Mouse (Mus musculus) liver, adult 2 months (tissue): Measurements from ENCODE around the gene Trim34b. TPM values are rescaled to one million over a fixed set of nuclear protein-coding genes. Genes with fewer than 3 reads are reported as not detected.

Experiments
- DNase-seq: peaks from one replicate; pipeline ENCODE4 v3.0.0-alpha.2; 2011; ENCODE audit warnings: low read depth, low spot score; ENCODE audit errors: extremely low read depth
- H3K27ac ChIP-seq: fragments of 200-500 bp; replicated peaks from 2 replicates; pipeline ENCODE4 v1.5.1; 2012; ENCODE audit warnings: low read depth, mild to moderate bottlenecking, control low read depth, inconsistent platforms, low read length; ENCODE audit not compliant: insufficient read depth
- H3K27me3 ChIP-seq: fragments of 200-500 bp; 2 replicates; pipeline ENCODE4 v1.6.1; 2012; ENCODE audit warnings: mild to moderate bottlenecking, moderate library complexity, low read length, inconsistent platforms; ENCODE audit not compliant: control insufficient read depth, insufficient read depth
- H3K36me3 ChIP-seq: fragments of 200-500 bp; 2 replicates; pipeline ENCODE4 v1.6.1; 2012; ENCODE audit warnings: low read length, inconsistent platforms; ENCODE audit not compliant: control insufficient read depth, insufficient read depth
- H3K4me1 ChIP-seq: fragments of 200-500 bp; 2 replicates; pipeline ENCODE4 v1.6.1; 2011; ENCODE audit warnings: low read length; ENCODE audit not compliant: control insufficient read depth, insufficient read depth
- H3K4me3 ChIP-seq: fragments of 200-500 bp; 2 replicates; pipeline ENCODE4 v1.5.1; 2011; ENCODE audit warnings: low read depth, mild to moderate bottlenecking, control low read depth, low read length, moderate library complexity; ENCODE audit not compliant: insufficient read depth
- H3K79me2 ChIP-seq: fragments of 200-500 bp; 2 replicates; pipeline ENCODE4 v1.6.1; 2012; ENCODE audit warnings: inconsistent platforms, mild to moderate bottlenecking, low read length, moderate library complexity; ENCODE audit not compliant: control insufficient read depth, insufficient read depth
- H3K9ac ChIP-seq: fragments of 200-500 bp; 2 replicates; pipeline ENCODE4 v1.6.1; 2012; ENCODE audit warnings: low read depth, mild to moderate bottlenecking, control low read depth, inconsistent platforms, low read length
- CTCF ChIP-seq: fragments of 200-500 bp; IDR thresholded peaks from 2 replicates; pipeline ENCODE4 v1.5.1; 2011; ENCODE audit warnings: low read depth, low read length, control low read depth
- POLR2A ChIP-seq: fragments of 200-500 bp; IDR thresholded peaks from 2 replicates; pipeline ENCODE4 v1.6.1; 2011; ENCODE audit warnings: low read length, control low read depth; ENCODE audit not compliant: insufficient read depth; ENCODE audit errors: extremely low read depth
- WGBS: fragments of 180-500 bp; shearing (Covaris S2); methylation state at CpG from one replicate; pipeline ENCODE4 v1.1.7; 2018; 5-methylcytosine and 5-hydroxymethylcytosine counted together
- polyA plus RNA-seq: library from polyadenylated mRNA; depleted of rRNA; stranded (reverse); fragments of >200 nt; gene quantifications from 2 replicates; pipeline ENCODE4 v1.2.3, GENCODE M21; 2012; rRNA removed
- total RNA-seq: library from RNA; depleted of rRNA; stranded (reverse); fragments of >200 nt; gene quantifications from 2 replicates; pipeline ENCODE4 v1.2.3, GENCODE M21; 2014; rRNA removed

Gene Trim34b
- total and polyA plus RNA-seq, 2 experiments: 0.09 to 1.3 TPM

DNA sequence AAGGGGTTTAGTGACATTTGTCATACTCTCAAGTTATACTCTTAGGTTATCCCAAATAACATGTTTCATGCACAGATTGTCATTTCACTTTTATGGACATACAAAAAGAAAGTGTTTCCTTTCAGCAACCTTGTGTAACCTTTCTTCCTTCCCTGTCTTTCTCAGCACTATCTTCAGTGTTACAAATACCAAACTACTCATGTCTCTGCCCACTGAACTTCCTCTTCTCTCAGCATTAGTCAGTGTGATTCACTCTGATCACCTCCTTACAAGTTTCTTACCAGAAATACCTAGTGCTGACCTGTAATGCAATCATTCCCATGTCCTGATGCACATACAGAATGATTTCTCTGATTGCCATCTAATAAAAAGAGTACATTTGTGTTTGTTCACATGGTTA, 37.1 kb downstream of the Trim34b start:
- DNase-seq: peak; percentile 3
- no peak overlapping the region for H3K9ac ChIP-seq
- no peaks in the 10 kb centered on the region for H3K36me3 ChIP-seq
- H3K27me3 ChIP-seq: no peaks in the 10 kb centered on the region
- no peaks in the 10 kb centered on the region for H3K4me1 ChIP-seq
- H3K4me3 ChIP-seq: no peak overlapping the region
- no peak for TF ChIP-seq POLR2A
- no peak for TF ChIP-seq CTCF
- no peaks in the 10 kb centered on the region for H3K79me2 ChIP-seq
- no peak overlapping the region for H3K27ac ChIP-seq

DNA sequence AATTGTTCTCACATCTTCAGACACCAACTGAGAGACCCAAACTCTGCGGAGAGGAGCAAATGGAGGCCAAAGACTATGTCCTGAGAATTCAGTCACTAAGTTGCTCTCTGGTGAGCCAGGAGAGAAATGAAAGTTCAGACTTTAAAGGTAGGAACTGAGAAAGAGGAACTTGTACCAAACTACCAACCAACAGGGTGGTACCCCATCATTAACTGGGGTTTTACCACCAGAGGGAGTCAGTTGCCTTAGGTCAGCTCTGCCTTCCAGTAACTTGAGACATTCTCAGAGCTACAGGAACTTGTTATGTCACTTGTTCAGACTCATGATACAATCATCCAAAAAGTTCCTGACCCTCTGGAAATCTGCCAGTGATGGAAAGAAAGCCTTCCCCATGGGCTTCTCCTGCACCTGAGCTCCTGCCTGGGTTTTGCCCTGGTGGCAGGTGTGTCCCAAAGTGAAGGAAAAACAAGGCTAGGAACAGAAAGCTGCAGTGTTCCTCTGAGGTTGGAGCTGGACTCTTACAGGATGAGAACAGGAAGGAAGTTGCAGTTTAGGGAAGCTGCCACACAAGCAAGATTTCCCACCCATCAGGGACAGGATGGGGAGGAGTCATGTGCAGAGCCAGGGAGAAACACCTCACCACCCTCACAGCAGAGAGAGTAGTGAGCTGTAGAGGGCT, 40.6 kb downstream of the Trim34b start, which contains the start of gene Trim30b:
TSS of gene Trim30b (minus strand) at position 149 of the 679 bp plus-strand sequence.
- Histone ChIP-seq H3K9ac (no peak within 1 kb of the TSS), H3K79me2 (no peaks in the 10 kb centered on the region), H3K27me3 (no peaks in the 10 kb centered on the region), H3K4me3 (no peak within 1 kb of the TSS), H3K27ac (peak within 1 kb of the TSS; percentile 65; the same call in 1 of the 2 replicates), H3K36me3 (no peaks in the 10 kb centered on the region), H3K4me1 (no peaks in the 10 kb centered on the region)
- TF ChIP-seq CTCF: no peak
- TF ChIP-seq POLR2A: no peak
- DNase-seq: peak; percentile 28
- WGBS: 87% methylated on average over 1 of the region's 1 CpGs

Other genes starting within 250 kb of the Trim34b start
- not detected in 2 replicates for gene Olfr645, start 244.0 kb upstream of the Trim34b start, total RNA-seq
- gene Olfr645, start 244.0 kb upstream of the Trim34b start, polyA plus RNA-seq: not detected in 2 replicates
- not detected in 2 replicates for gene Olfr646, start 224.6 kb upstream of the Trim34b start, total RNA-seq
- gene Olfr646, start 224.6 kb upstream of the Trim34b start, polyA plus RNA-seq: not detected in 2 replicates
- not detected in 2 replicates for gene Ubqln5, start 199.6 kb upstream of the Trim34b start, total RNA-seq
- not detected in 2 replicates for gene Ubqln5, start 199.6 kb upstream of the Trim34b start, polyA plus RNA-seq
- gene Olfr643, start 192.1 kb upstream of the Trim34b start, total RNA-seq: not detected in 2 replicates
- gene Olfr643, start 192.1 kb upstream of the Trim34b start, polyA plus RNA-seq: not detected in 2 replicates
- not detected in 2 replicates for gene Ubqln3, start 186.2 kb upstream of the Trim34b start, total RNA-seq
- gene Ubqln3, start 186.2 kb upstream of the Trim34b start, polyA plus RNA-seq: not detected in 2 replicates
- gene Ubqlnl, start 178.9 kb upstream of the Trim34b start, total RNA-seq: not detected in 2 replicates
- not detected in 2 replicates for gene Ubqlnl, start 178.9 kb upstream of the Trim34b start, polyA plus RNA-seq
- gene Olfm5, start 164.6 kb upstream of the Trim34b start, total RNA-seq: not detected in 2 replicates
- not detected in 2 replicates for gene Olfm5, start 164.6 kb upstream of the Trim34b start, polyA plus RNA-seq
- not detected in 2 replicates for gene Olfr648, start 146.1 kb upstream of the Trim34b start, total RNA-seq
- not detected in 2 replicates for gene Olfr648, start 146.1 kb upstream of the Trim34b start, polyA plus RNA-seq
- gene Olfr649, start 133.5 kb upstream of the Trim34b start, total RNA-seq: not detected in 2 replicates
- not detected in 2 replicates for gene Olfr649, start 133.5 kb upstream of the Trim34b start, polyA plus RNA-seq
- 0.07 and 0.18 TPM in 2 replicates for gene Trim6, start 110.7 kb upstream of the Trim34b start, total RNA-seq
- gene Trim6, start 110.7 kb upstream of the Trim34b start, polyA plus RNA-seq: 0.27 and 0.75 TPM in 2 replicates
- 8.6 and 11.9 TPM in 2 replicates for gene Trim34a, start 85.0 kb upstream of the Trim34b start, total RNA-seq
- gene Trim34a, start 85.0 kb upstream of the Trim34b start, polyA plus RNA-seq: 2.0 and 2.2 TPM in 2 replicates
- gene Trim5, start 41.4 kb upstream of the Trim34b start, total RNA-seq: 1.7 and 2.1 TPM in 2 replicates
- 0.23 and 0.36 TPM in 2 replicates for gene Trim5, start 41.4 kb upstream of the Trim34b start, polyA plus RNA-seq
- 11.7 and 15.5 TPM in 2 replicates for gene Trim12a, start 14.0 kb upstream of the Trim34b start, total RNA-seq
- gene Trim12a, start 14.0 kb upstream of the Trim34b start, polyA plus RNA-seq: 1.6 and 1.7 TPM in 2 replicates
- 6.7 and 12.4 TPM in 2 replicates for gene Trim12c, start 23.9 kb downstream of the Trim34b start, total RNA-seq
- 2.7 and 2.8 TPM in 2 replicates for gene Trim12c, start 23.9 kb downstream of the Trim34b start, polyA plus RNA-seq
- 0.47 and 0.74 TPM in 2 replicates for gene Trim30b, start 40.4 kb downstream of the Trim34b start, total RNA-seq
- 0.06 TPM in 1 of 2 replicates, not detected in the other for gene Trim30b, start 40.4 kb downstream of the Trim34b start, polyA plus RNA-seq
- 0.54 and 1.3 TPM in 2 replicates for gene Trim30c, start 71.4 kb downstream of the Trim34b start, total RNA-seq
- gene Trim30c, start 71.4 kb downstream of the Trim34b start, polyA plus RNA-seq: 0.13 TPM in 1 of 2 replicates, not detected in the other
- gene Trim30a, start 135.7 kb downstream of the Trim34b start, total RNA-seq: 8.1 and 9.4 TPM in 2 replicates
- gene Trim30a, start 135.7 kb downstream of the Trim34b start, polyA plus RNA-seq: 0.90 and 1.5 TPM in 2 replicates
- gene Trim30d, start 178.4 kb downstream of the Trim34b start, total RNA-seq: 6.2 and 8.9 TPM in 2 replicates
- 0.42 and 1.2 TPM in 2 replicates for gene Trim30d, start 178.4 kb downstream of the Trim34b start, polyA plus RNA-seq
- not detected in 2 replicates for gene Olfr651, start 220.7 kb downstream of the Trim34b start, total RNA-seq
- gene Olfr651, start 220.7 kb downstream of the Trim34b start, polyA plus RNA-seq: not detected in 2 replicates
- not detected in 2 replicates for gene Olfr652, start 231.4 kb downstream of the Trim34b start, total RNA-seq
- gene Olfr652, start 231.4 kb downstream of the Trim34b start, polyA plus RNA-seq: not detected in 2 replicates
- not detected in 2 replicates for gene Olfr653, start 247.8 kb downstream of the Trim34b start, total RNA-seq
- gene Olfr653, start 247.8 kb downstream of the Trim34b start, polyA plus RNA-seq: not detected in 2 replicates